ENCODE assay signal across 8 mouse cellular contexts in the genomic region with DNA sequence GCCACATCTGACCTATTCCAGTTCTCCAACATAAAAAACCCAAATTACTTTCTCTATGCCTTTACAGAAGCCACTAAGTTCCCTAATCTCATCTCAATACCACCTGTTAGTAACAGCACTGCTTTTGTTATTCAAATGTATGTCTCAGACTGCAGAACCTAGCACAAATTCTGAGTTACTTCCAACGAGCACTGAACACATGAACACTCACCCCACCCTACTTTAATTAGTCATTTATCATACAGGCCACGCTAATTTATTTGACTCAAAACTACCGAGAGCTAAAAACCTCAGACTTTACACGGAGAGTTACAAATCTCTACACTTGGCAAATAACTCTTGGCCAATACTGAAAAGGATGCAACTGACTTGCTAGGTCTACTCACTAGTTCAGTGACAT. TPM values are rescaled to one million over a fixed set of nuclear protein-coding genes. Genes with fewer than 3 reads are reported as not detected.
DNase-seq lines count a peak whose midpoint lies in the region; ATAC-seq and TF ChIP-seq lines count a peak whose summit lies in the region.

No protein-coding gene starts in this region.

- H3K9me3 ChIP-seq in heart, embryonic 15.5 days (replicated peaks) = no peaks in the 10 kb centered on the region
- no peaks in the 10 kb centered on the region for H3K9me3 ChIP-seq in G1E (replicated peaks)
- no peaks in the 10 kb centered on the region for H3K9me3 ChIP-seq in midbrain, embryonic 10.5 days (replicated peaks)

- no peaks in the 10 kb centered on the region for H3K36me3 ChIP-seq in heart, embryonic 15.5 days
- H3K36me3 ChIP-seq in G1E (replicated peaks) = peaks cover 8% of the 10 kb centered on the region
- peaks cover 17% of the 10 kb centered on the region for H3K36me3 ChIP-seq in midbrain, embryonic 10.5 days

- intact Hi-C loops in heart, postnatal 10 days (cut with DNase I) = loop anchor here (10.0 kb wide), 1 partner anchor 497 kb away; the partner anchor contains the start of gene Zranb2

- H3K27me3 ChIP-seq in heart, embryonic 15.5 days = no peaks in the 10 kb centered on the region
- H3K27me3 ChIP-seq in G1E (ENCODE audit: insufficient read depth, low read length) = no peaks in the 10 kb centered on the region
- H3K27me3 ChIP-seq in midbrain, embryonic 10.5 days (ENCODE audit: low read depth, poor library complexity, severe bottlenecking) = no peaks in the 10 kb centered on the region

- peak overlapping the region; percentile 97 for H3K27ac ChIP-seq in heart, embryonic 15.5 days
- H3K27ac ChIP-seq in midbrain, embryonic 10.5 days (replicated peaks) = peak overlapping the region; percentile 98

- H3K9ac ChIP-seq in heart, embryonic 15.5 days = peak overlapping the region; percentile 98

- peaks cover 26% of the 10 kb centered on the region for H3K4me1 ChIP-seq in heart, embryonic 15.5 days (replicated peaks)
- peaks cover 19% of the 10 kb centered on the region for H3K4me1 ChIP-seq in G1E (ENCODE audit: insufficient read depth, low read depth, low read length)
- peaks cover 35% of the 10 kb centered on the region for H3K4me1 ChIP-seq in midbrain, embryonic 10.5 days

- DNase-seq in heart, postnatal 10 days = no peak
- DNase-seq in G1E (ENCODE audit: low spot score) = no peak
- DNase-seq in midbrain, embryonic 10.5 days (ENCODE audit: low spot score) = no peak
- no peak for DNase-seq in cerebellum, adult 8-10 months
- no peak for DNase-seq in spleen, postnatal 14 days (ENCODE audit: low spot score in 2 of 2)
- DNase-seq in yolk sac, embryonic 10.5 days (ENCODE audit: low spot score) = no peak

- H3K4me2 ChIP-seq in heart, embryonic 15.5 days = peak overlapping the region; percentile 77

- no peak for TF ChIP-seq CTCF in G1E (IDR thresholded peaks at IDR 0.05; ENCODE audit: low read depth, low read length)

- ATAC-seq in heart, embryonic 15.5 days (replicated peaks; ENCODE audit: insufficient number of reproducible peaks, insufficient read depth, low FRiP score, low read depth) = no peak
- ATAC-seq in G1E (ENCODE audit: extremely low read depth, insufficient number of reproducible peaks, low FRiP score, poor library complexity, severe bottlenecking) = no peak
- peak; percentile 18 for ATAC-seq in granulocyte monocyte progenitor cell, adult 5-6 weeks (replicated peaks; ENCODE audit: poor library complexity, severe bottlenecking)

- WGBS in heart, embryonic 15.5 days = 8% methylated on average over 4 of the region's 4 CpGs
- 14% methylated on average over 4 of the region's 4 CpGs for WGBS in midbrain, embryonic 10.5 days

- H3K4me3 ChIP-seq in heart, embryonic 15.5 days = peak overlapping the region; percentile 99
- H3K4me3 ChIP-seq in G1E (ENCODE audit: low read depth, low read length) = peak overlapping the region; percentile 90
- H3K4me3 ChIP-seq in midbrain, embryonic 10.5 days = peak overlapping the region; percentile 88

RNA-seq across cellular contexts. Expression of gene Srsf11, which starts 4.3 kb away (rescaled TPM):
- polyA plus RNA-seq in heart, embryonic 15.5 days (2015; fragmentation: Nextera tagmentation; extraction: Ambion mirVana) = 141 and 153 TPM in 2 replicates
- total RNA-seq in heart, postnatal 10 days (2021) = 10 to 100 TPM; 68.8 to 77.7 TPM
- total RNA-seq in G1E (2014; fragmentation: Nextera tagmentation) = 399 and 426 TPM in 2 replicates
- total RNA-seq in G1E (2017) = 220 and 239 TPM in 2 replicates
- polyA plus RNA-seq in G1E (2012) = 87.1 and 90.8 TPM in 2 replicates
- total RNA-seq in granulocyte monocyte progenitor cell, adult 5-6 weeks (2014; fragmentation: Nextera tagmentation) = 230 and 298 TPM in 2 replicates
- 237 and 325 TPM in 2 replicates for total RNA-seq in granulocyte monocyte progenitor cell, adult 5-6 weeks (2017)
- 318 and 320 TPM in 2 replicates for polyA plus RNA-seq in midbrain, embryonic 10.5 days (2016; fragmentation: Nextera tagmentation; extraction: Ambion mirVana)

RNA-seq across cellular contexts. Expression of gene Lrrc40, which starts 4.4 kb away (rescaled TPM):
- 36.0 and 36.1 TPM in 2 replicates for polyA plus RNA-seq in heart, embryonic 15.5 days (2015; fragmentation: Nextera tagmentation; extraction: Ambion mirVana)
- total RNA-seq in heart, postnatal 10 days (2021) = 10 to 100 TPM; 19.8 to 20.4 TPM
- total RNA-seq in G1E (2014; fragmentation: Nextera tagmentation) = 78.3 and 105 TPM in 2 replicates
- 56.9 and 60.4 TPM in 2 replicates for total RNA-seq in G1E (2017)
- 33.0 TPM in 2 replicates for polyA plus RNA-seq in G1E (2012)
- 27.0 and 27.2 TPM in 2 replicates for total RNA-seq in granulocyte monocyte progenitor cell, adult 5-6 weeks (2014; fragmentation: Nextera tagmentation)
- 44.0 and 44.3 TPM in 2 replicates for total RNA-seq in granulocyte monocyte progenitor cell, adult 5-6 weeks (2017)
- 85.4 and 91.6 TPM in 2 replicates for polyA plus RNA-seq in midbrain, embryonic 10.5 days (2016; fragmentation: Nextera tagmentation; extraction: Ambion mirVana)
